Mouse (Mus musculus): ENCODE results near the gene Umod.

Gene Umod

GRCm38 (mm10) chr7:119479256-119479655 lies at the start of gene Umod:
Gene Umod (minus strand): TSS chr7:119479282.
- DNase-seq (ENCODE audit: extremely low spot score), result no peak

GRCm38 (mm10) chr7:119528617-119529016 lies 49.5 kb upstream of the Umod start:
- no peak for DNase-seq (ENCODE audit: extremely low spot score)

- DNase-seq (ENCODE audit: extremely low spot score), result no peak
Measured at GRCm38 (mm10) chr7:119527548-119527947, 48.5 kb upstream of the Umod start.

GRCm38 (mm10) chr7:119527135-119527534 lies 48.1 kb upstream of the Umod start:
- DNase-seq (ENCODE audit: extremely low spot score), result no peak

- no peak for DNase-seq (ENCODE audit: extremely low spot score)
Measured at GRCm38 (mm10) chr7:119526486-119526885, 47.4 kb upstream of the Umod start.

GRCm38 (mm10) chr7:119525881-119526281 lies 46.8 kb upstream of the Umod start:
- no peak for DNase-seq (ENCODE audit: extremely low spot score)

- no peak for DNase-seq (ENCODE audit: extremely low spot score)
Measured at GRCm38 (mm10) chr7:119523389-119523788, 44.3 kb upstream of the Umod start, which contains the start of gene Pdilt. Gene Pdilt (minus strand): TSS chr7:119523489.

- DNase-seq (ENCODE audit: extremely low spot score), result no peak
Measured at GRCm38 (mm10) chr7:119522385-119522784, 43.3 kb upstream of the Umod start.

- no peak for DNase-seq (ENCODE audit: extremely low spot score)
Measured at GRCm38 (mm10) chr7:119521816-119522215, 42.7 kb upstream of the Umod start.

GRCm38 (mm10) chr7:119519654-119520053 lies 40.6 kb upstream of the Umod start:
- DNase-seq (ENCODE audit: extremely low spot score), result peak; percentile 66

- no peak for DNase-seq (ENCODE audit: extremely low spot score)
Measured at GRCm38 (mm10) chr7:119519163-119519562, 40.1 kb upstream of the Umod start, which contains the start of gene Acsm5. Gene Acsm5 (plus strand): TSS chr7:119519463.

- DNase-seq (ENCODE audit: extremely low spot score), result no peak
Measured at GRCm38 (mm10) chr7:119516272-119516558, 37.1 kb upstream of the Umod start.

GRCm38 (mm10) chr7:119515492-119516271 lies 36.6 kb upstream of the Umod start:
- DNase-seq (ENCODE audit: extremely low spot score), result peak; percentile 31

- peak; percentile 42 for DNase-seq (ENCODE audit: extremely low spot score)
Measured at GRCm38 (mm10) chr7:119513056-119513455, 34.0 kb upstream of the Umod start.

- DNase-seq (ENCODE audit: extremely low spot score), result no peak
Measured at GRCm38 (mm10) chr7:119511143-119511542, 32.1 kb upstream of the Umod start.

- no peak for DNase-seq (ENCODE audit: extremely low spot score)
Measured at GRCm38 (mm10) chr7:119490041-119490780, 11.1 kb upstream of the Umod start.

GRCm38 (mm10) chr7:119486683-119487082 lies 7.6 kb upstream of the Umod start:
- DNase-seq (ENCODE audit: extremely low spot score), result no peak

GRCm38 (mm10) chr7:119484154-119484553 lies 5.1 kb upstream of the Umod start:
- DNase-seq (ENCODE audit: extremely low spot score), result no peak

- peak; percentile 5 for DNase-seq (ENCODE audit: extremely low spot score)
Measured at GRCm38 (mm10) chr7:119476500-119477389, 2.3 kb downstream of the Umod start.

GRCm38 (mm10) chr7:119459185-119459584 lies 19.9 kb downstream of the Umod start, which contains the start of gene Gp2:
Gene Gp2 (minus strand): TSS chr7:119459285.
- no peak for DNase-seq (ENCODE audit: extremely low spot score)

- DNase-seq (ENCODE audit: extremely low spot score), result no peak
Measured at GRCm38 (mm10) chr7:119454192-119454591, 24.9 kb downstream of the Umod start.

GRCm38 (mm10) chr7:119443849-119444248 lies 35.2 kb downstream of the Umod start:
- DNase-seq (ENCODE audit: extremely low spot score), result no peak

Data from embryo, embryonic 9.5 days (tissue).